Mouse (Mus musculus): ENCODE measurements at regions not wholly inside any gene's neighbourhood (a gene's known extent, or its start where the extent isn't known, plus 50 kb on each side); places are given as distances from the start of the nearest gene placed in this dataset.

DNA sequence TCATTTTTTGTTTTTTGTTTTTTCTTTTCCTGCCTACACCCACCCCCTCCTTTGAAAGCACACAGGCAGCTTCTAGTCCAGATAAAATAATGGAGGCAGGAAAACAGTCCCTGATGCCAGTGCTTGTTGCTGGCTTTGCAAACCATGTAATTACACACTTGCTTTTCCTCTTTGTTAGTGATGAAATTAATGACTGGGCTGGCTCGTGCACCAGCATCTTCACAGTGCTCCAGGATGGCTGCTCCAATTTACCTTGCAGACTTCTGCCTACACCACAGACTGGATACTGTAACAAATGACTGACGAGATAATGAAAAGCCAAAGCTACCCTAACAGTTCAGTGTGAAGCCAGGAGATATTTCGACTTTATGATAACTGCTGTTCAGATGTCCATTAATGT lies 262.6 kb upstream of the Lrrc7 start:
- DNase-seq (ENCODE audit: low read depth) = peak; percentile 52
- TF ChIP-seq CTCF (IDR thresholded peaks at IDR 0.05; ENCODE audit: borderline replicate concordance, extremely low read depth, insufficient read depth, insufficient read length) (no peak), POLR2A (IDR thresholded peaks at IDR 0.05; ENCODE audit: borderline replicate concordance, extremely low read depth, insufficient read depth, insufficient read length, poor library complexity, severe bottlenecking) (no peak)

DNA sequence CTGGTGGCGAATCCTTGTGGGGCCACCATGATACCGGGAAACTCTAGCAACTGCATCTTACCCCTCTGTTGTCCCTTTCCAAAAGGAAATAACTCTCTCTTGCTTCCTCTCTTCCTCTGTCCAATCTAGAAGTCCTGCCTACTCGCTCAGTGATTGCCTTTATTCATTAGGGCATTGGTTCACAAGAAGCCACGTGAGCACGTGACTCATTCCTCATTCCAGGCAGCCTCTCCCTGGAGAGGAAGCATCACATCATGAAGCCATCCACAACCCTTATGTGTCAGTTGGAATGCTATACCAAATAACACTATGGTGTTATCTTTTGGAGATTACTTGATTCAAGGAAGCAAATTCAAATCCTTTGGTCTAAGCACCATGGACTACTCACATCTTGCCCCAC lies 215.6 kb upstream of the Lrrc7 start:
- no peak for DNase-seq (ENCODE audit: low read depth)
- TF ChIP-seq POLR2A (IDR thresholded peaks at IDR 0.05; ENCODE audit: borderline replicate concordance, extremely low read depth, insufficient read depth, insufficient read length, poor library complexity, severe bottlenecking) = no peak
- TF ChIP-seq CTCF (IDR thresholded peaks at IDR 0.05; ENCODE audit: borderline replicate concordance, extremely low read depth, insufficient read depth, insufficient read length) = no peak
